Mouse (Mus musculus) kidney, embryonic 14.5 days (tissue): Measurements from ENCODE around the gene Cd209a. TPM values are rescaled to one million over a fixed set of nuclear protein-coding genes. Genes with fewer than 3 reads are reported as not detected.
"Not testable (repeated sequence)": the region's sequence is repeated elsewhere in the genome, so short reads cannot be mapped to it uniquely, and the experiment has no call there.

Source experiments
- ATAC-seq: fragments of 200-750 bp; cut with Nextera tagmentation; 2 replicates; pipeline ENCODE4 v1.8.0; 2017; ENCODE audit warnings: moderate number of reproducible peaks, mild to moderate bottlenecking, moderate TSS enrichment, moderate library complexity; ENCODE audit not compliant: low FRiP score, low TSS enrichment
- H3K27ac ChIP-seq: fragments of 300-500 bp; sonication (generic); 2 replicates; pipeline ENCODE4 v1.5.1; 2014; ENCODE audit warnings: low read depth, mild to moderate bottlenecking, low read length, moderate library complexity, mixed read lengths
- H3K27me3 ChIP-seq: fragments of 300-500 bp; sonication (generic); 2 replicates; pipeline ENCODE4 v1.6.1; 2014; ENCODE audit warnings: mild to moderate bottlenecking, low read length; ENCODE audit not compliant: control insufficient read depth, insufficient read depth
- H3K36me3 ChIP-seq: fragments of 300-500 bp; sonication (generic); 2 replicates; pipeline ENCODE4 v1.6.1; 2014; ENCODE audit warnings: low read length, mixed read lengths; ENCODE audit not compliant: control insufficient read depth, insufficient read depth
- H3K4me1 ChIP-seq: fragments of 300-500 bp; sonication (generic); 2 replicates; pipeline ENCODE4 v1.6.1; 2014; ENCODE audit warnings: low read length, mixed read lengths; ENCODE audit not compliant: control insufficient read depth, insufficient read depth
- H3K4me2 ChIP-seq: fragments of 300-500 bp; sonication (generic); replicated peaks from 2 replicates; pipeline ENCODE4 v1.6.1; 2014; ENCODE audit warnings: low read depth, mild to moderate bottlenecking, low read length
- H3K4me3 ChIP-seq: fragments of 300-500 bp; sonication (generic); 2 replicates; pipeline ENCODE4 v1.5.1; 2014; ENCODE audit warnings: mild to moderate bottlenecking, low read length
- H3K9ac ChIP-seq: fragments of 300-500 bp; sonication (generic); 2 replicates; pipeline ENCODE4 v1.6.1; 2014; ENCODE audit warnings: low read depth, mild to moderate bottlenecking, low read length, moderate library complexity
- H3K9me3 ChIP-seq: fragments of 300-500 bp; sonication (generic); 2 replicates; pipeline ENCODE4 v1.6.1; 2016; ENCODE audit warnings: low read length; ENCODE audit not compliant: control insufficient read depth
- WGBS: fragments of 180-500 bp; shearing (Covaris S2); extraction: QIAGEN DNeasy Blood & Tissue Kit; methylation state at CpG from one replicate; pipeline ENCODE4 v1.1.7; 2014; 5-methylcytosine and 5-hydroxymethylcytosine counted together
- polyA plus RNA-seq: library from polyadenylated mRNA; unstranded; fragments of >200 nt; fragmentation: Nextera tagmentation; extraction: Ambion mirVana; gene quantifications from 2 replicates; pipeline ENCODE4 v1.2.1, GENCODE M21; 2014

Cd209a gene
- polyA plus RNA-seq: not detected in 2 replicates

DNA sequence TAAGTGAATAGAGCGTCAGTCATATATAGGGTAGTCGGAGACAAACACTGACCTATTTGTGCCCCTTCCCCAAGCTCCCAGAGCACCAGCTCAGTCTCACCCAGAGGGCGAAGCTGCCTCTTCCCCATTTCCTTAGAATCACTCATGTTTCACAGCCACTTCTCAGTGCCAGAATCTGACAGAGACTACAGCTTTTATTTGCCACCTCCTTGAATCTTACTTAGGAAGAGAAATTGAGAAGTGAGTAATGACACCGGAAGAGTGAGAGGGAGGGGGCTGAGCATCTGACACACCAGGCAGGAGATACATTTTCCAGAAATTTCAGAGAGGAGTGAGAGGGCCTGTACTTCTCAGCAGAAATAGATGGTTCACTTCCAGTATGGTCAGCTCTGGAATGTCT is at the start of gene Cd209a:
Cd209a (minus strand) TSS at position 224 of the 400 bp plus-strand sequence.
- Histone ChIP-seq H3K27ac (no peak within 1 kb of the TSS), H3K27me3 (no peaks in the 10 kb centered on the region), H3K4me3 (no peak within 1 kb of the TSS), H3K9me3 (no peaks in the 10 kb centered on the region; the same call in 1 of the 2 replicates), H3K36me3 (no peaks in the 10 kb centered on the region), H3K4me2 (no peak within 1 kb of the TSS), H3K9ac (no peak within 1 kb of the TSS), H3K4me1 (no peaks in the 10 kb centered on the region)
- WGBS: 85% methylated on average over 4 of the region's 4 CpGs
- no peak for ATAC-seq

DNA sequence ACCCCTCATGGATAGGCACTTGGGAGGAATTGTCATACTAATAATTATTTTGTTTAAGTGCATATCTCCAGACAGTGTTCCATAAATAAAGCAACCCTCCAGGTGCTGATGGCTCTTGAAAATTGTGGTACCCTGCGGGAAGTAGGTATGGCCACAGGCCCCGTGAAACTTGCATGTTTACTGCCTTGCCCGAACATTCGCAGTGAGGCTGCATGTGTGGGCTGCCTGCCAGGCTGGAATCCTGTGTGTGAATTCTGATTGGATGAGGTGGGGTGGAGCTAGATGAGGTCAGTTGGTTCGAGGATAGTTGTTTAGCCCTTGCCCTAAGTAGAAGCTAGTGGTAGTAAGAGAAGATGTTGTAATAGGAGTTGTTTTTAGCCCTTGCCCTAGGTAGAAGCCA is 19.9 kb upstream of the Cd209a start:
- not testable (repeated sequence) for H3K9ac ChIP-seq, H3K4me1 ChIP-seq, H3K27me3 ChIP-seq, H3K4me3 ChIP-seq, ATAC-seq, H3K36me3 ChIP-seq, H3K4me2 ChIP-seq, H3K9me3 ChIP-seq, H3K27ac ChIP-seq
- WGBS: 90% methylated on average over 5 of the region's 5 CpGs

- Histone ChIP-seq H3K4me1 (no peaks in the 10 kb centered on the region), H3K9ac (no peak overlapping the region), H3K9me3 (peaks cover 5% of the 10 kb centered on the region), H3K36me3 (no peaks in the 10 kb centered on the region), H3K27ac (no peak overlapping the region), H3K4me3 (no peak overlapping the region), H3K27me3 (no peaks in the 10 kb centered on the region), H3K4me2 (no peak overlapping the region)
- ATAC-seq: peak; percentile 100
- 67% methylated on average over 18 of the region's 18 CpGs for WGBS
These were observed 5.6 kb upstream of the Cd209a start for GRCm38 (mm10) chr8:3754261-3754850.

GRCm38 (mm10) chr8:3736947-3737346 is 11.8 kb downstream of the Cd209a start:
- ATAC-seq: no peak
- Histone ChIP-seq H3K9ac (no peak overlapping the region), H3K36me3 (no peaks in the 10 kb centered on the region), H3K27me3 (no peaks in the 10 kb centered on the region), H3K4me3 (no peak overlapping the region), H3K9me3 (no peaks in the 10 kb centered on the region), H3K4me2 (no peak overlapping the region), H3K4me1 (no peaks in the 10 kb centered on the region), H3K27ac (no peak overlapping the region)
- WGBS: 92% methylated on average over 2 of the region's 2 CpGs

GRCm38 (mm10) chr8:3735599-3735998 is 13.2 kb downstream of the Cd209a start:
- H3K4me2 ChIP-seq: no peak overlapping the region
- no peaks in the 10 kb centered on the region for H3K27me3 ChIP-seq
- 91% methylated on average over 2 of the region's 2 CpGs for WGBS
- H3K27ac ChIP-seq: no peak overlapping the region
- no peaks in the 10 kb centered on the region for H3K4me1 ChIP-seq
- H3K36me3 ChIP-seq: no peaks in the 10 kb centered on the region
- H3K4me3 ChIP-seq: no peak overlapping the region
- H3K9ac ChIP-seq: no peak overlapping the region
- ATAC-seq: no peak
- no peaks in the 10 kb centered on the region for H3K9me3 ChIP-seq

DNA sequence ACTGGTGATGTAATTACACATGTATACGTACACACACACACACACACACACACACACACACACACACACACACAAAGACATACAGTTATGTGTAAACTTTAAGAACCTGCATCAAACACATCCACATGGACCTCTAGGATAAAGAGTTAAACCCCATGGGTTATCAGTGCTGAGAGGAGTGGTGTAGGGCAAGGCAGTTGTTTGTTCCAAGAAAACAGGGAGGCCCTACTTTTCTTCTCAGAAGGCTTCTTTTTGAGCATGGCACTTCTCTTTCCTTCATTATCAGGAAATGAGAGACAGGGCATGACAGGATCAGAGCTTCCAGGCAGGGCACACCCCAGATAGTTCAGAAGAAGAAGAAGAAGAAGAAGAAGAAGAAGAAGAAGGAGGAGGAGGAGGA is 14.7 kb downstream of the Cd209a start:
- no peak for ATAC-seq
- no peak overlapping the region for H3K9ac ChIP-seq
- WGBS: 60% methylated on average over 1 of the region's 1 CpGs

DNA sequence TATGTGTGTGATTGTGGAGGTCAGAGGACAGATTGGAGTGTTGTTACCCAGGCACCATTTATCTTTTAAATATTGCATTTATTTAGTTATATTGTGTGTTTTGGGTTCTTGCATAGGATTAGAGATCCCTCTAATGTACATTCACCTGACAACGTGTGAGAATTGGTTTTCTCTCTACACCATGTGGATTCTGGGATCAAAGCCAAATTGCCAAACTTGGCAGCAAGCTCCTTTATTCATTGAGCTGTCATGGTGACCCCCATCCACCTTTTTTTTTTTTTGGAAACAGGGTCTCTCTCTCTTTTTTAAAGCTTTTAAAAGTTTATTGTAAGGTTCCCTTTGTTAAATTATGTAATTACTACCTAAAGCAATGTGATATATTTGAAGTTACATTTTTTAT is 27.7 kb downstream of the Cd209a start:
- Histone ChIP-seq H3K36me3 (no peaks in the 10 kb centered on the region), H3K4me3 (no peak overlapping the region), H3K9ac (no peak overlapping the region), H3K4me1 (no peaks in the 10 kb centered on the region), H3K27ac (no peak overlapping the region), H3K27me3 (no peaks in the 10 kb centered on the region), H3K9me3 (no peaks in the 10 kb centered on the region), H3K4me2 (no peak overlapping the region)
- WGBS: 41% methylated on average over 1 of the region's 1 CpGs
- no peak for ATAC-seq

More for the DNA sequence above, 14.7 kb downstream of the Cd209a start:
- Histone ChIP-seq H3K4me2 (no peak overlapping the region), H3K9me3 (no peaks in the 10 kb centered on the region), H3K27me3 (no peaks in the 10 kb centered on the region), H3K4me1 (no peaks in the 10 kb centered on the region), H3K36me3 (no peaks in the 10 kb centered on the region), H3K4me3 (no peak overlapping the region), H3K27ac (no peak overlapping the region)

- ATAC-seq: no peak
- H3K27me3 ChIP-seq: no peaks in the 10 kb centered on the region
- 62% methylated on average over 5 of the region's 5 CpGs for WGBS
- no peak within 1 kb of the TSS for H3K27ac ChIP-seq
- H3K4me3 ChIP-seq: no peak within 1 kb of the TSS
- no peaks in the 10 kb centered on the region for H3K4me1 ChIP-seq
- H3K36me3 ChIP-seq: no peaks in the 10 kb centered on the region
- no peak within 1 kb of the TSS for H3K9ac ChIP-seq
- no peak within 1 kb of the TSS for H3K4me2 ChIP-seq
- no peaks in the 10 kb centered on the region for H3K9me3 ChIP-seq
These were observed 28.2 kb downstream of the Cd209a start, which contains the start of gene Clec4g for GRCm38 (mm10) chr8:3720551-3720950. Gene Clec4g, minus strand, starts transcription at chr8:3720651.

DNA sequence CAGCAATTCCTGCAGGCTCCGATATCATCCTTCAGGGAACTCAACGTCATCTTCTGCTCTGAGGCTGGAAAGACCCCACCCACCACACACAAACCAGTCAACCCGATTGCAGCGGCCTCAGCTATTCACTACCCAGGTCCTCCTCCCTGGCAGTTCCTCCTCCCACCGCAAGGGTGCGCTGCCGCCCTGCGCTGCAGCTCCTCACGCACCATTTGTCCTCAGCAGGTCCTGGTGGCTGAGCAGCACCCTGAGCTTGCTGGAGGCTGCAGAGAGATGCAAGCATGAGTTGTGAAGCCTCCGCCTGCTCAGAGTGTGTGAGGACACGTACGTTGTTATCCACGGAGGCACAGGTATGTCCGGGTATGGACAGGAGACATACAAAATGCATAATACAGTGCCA is 30.2 kb downstream of the Cd209a start:
- 18% methylated on average over 14 of the region's 14 CpGs for WGBS
- no peak overlapping the region for H3K9ac ChIP-seq
- no peak overlapping the region for H3K27ac ChIP-seq
- H3K4me1 ChIP-seq: no peaks in the 10 kb centered on the region
- H3K4me2 ChIP-seq: no peak overlapping the region
- peak; percentile 72 for ATAC-seq
- H3K9me3 ChIP-seq: no peaks in the 10 kb centered on the region
- no peak overlapping the region for H3K4me3 ChIP-seq
- H3K36me3 ChIP-seq: no peaks in the 10 kb centered on the region
- no peaks in the 10 kb centered on the region for H3K27me3 ChIP-seq
